Mouse (Mus musculus) splenic B cell, adult 2 months (primary cell): ENCODE measurements at regions not wholly inside any gene's neighbourhood (a gene's known extent, or its start where the extent isn't known, plus 50 kb on each side); places are given as distances from the start of the nearest gene placed in this dataset.

Experiments used
- DNase-seq: peaks from one replicate; pipeline ENCODE4 v3.0.0-alpha.2; 2011; ENCODE audit warnings: low read depth, low spot score
- H3K27me3 ChIP-seq: 2 replicates; pipeline ENCODE4 v1.6.1; 2012; ENCODE audit warnings: mild to moderate bottlenecking, low read length, moderate library complexity, mixed read lengths; ENCODE audit not compliant: control insufficient read depth, poor library complexity, insufficient read depth, severe bottlenecking
- H3K36me3 ChIP-seq: 2 replicates; pipeline ENCODE4 v1.6.1; 2012; ENCODE audit warnings: mild to moderate bottlenecking, low read length, moderate library complexity, mixed read lengths; ENCODE audit not compliant: control insufficient read depth, poor library complexity, insufficient read depth, severe bottlenecking

DNA sequence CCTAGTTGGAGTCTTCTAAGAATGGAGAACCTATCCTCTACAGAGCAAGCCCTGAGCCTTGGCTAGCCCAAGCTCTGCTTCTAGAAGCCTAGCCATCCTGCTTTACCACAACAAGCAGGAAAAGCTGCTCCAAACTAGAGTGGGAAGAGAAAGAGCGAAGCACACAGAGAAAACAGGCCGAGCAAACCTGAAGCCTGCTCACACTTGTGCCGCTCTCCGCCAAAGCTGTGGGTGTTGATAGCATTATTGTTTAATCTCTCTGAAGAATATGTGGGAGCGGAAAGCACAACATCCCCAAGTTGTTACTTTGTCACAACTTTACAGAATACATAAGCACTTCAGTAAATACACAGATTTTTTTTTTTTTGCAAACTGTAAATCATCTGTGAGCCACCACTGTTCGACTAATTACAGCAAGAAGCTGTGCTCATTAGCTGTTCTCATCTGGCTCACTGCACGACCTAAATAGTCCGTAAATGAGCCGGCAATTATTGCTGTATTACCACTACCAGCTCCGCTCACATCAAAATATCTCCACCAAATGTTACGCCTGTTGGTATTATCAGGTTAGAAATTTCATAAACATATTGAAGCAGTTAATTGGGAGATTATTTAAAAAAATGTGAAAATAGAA lies 224.6 kb upstream of the Prkd1 start:
- H3K27me3 ChIP-seq, result no peaks in the 10 kb centered on the region
- DNase-seq, result no peak
- H3K36me3 ChIP-seq, result no peaks in the 10 kb centered on the region

DNA sequence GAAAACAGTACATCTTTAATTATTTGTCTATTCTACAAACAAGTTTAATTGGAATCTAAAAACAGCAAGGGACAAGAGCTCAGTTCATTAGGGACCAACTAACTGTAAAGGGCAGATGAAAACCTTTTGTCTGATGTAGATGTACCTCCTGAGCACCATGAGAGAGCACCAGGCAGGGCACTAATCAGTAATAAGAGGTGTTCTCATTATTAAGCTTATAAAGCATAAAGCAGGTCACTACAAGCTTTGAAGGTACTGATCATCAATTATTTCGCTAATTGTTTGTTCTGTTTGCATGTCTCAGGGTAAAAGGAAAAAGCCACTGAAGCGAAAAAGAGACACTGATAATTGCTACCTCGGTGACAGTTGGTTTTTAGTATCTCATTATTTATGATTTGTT lies 202.7 kb upstream of the Prkd1 start:
- no peak for DNase-seq

DNA sequence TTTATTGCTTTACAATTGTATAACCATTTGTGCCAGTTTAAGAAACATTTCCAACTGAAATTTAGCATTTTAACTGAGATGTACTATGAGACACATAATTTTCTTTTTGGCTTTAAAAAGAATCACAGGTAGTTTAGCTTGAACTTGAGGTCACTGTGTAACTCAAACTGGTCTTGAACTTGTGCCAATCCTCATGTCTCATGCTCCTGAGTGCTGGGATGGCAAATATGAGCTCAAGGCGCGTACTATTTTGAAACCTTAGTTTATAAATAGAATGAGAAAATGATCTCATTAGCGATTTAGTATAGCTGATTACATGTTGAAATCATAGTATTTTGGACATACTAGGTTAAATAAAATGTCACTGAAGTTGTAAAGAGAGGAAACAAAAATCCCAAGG lies 199.1 kb upstream of the Prkd1 start:
- DNase-seq, result no peak
- Histone ChIP-seq H3K36me3 (no peaks in the 10 kb centered on the region), H3K27me3 (no peaks in the 10 kb centered on the region)

More for the DNA sequence above, 202.7 kb upstream of the Prkd1 start:
- Histone ChIP-seq H3K27me3 (no peaks in the 10 kb centered on the region), H3K36me3 (no peaks in the 10 kb centered on the region)

DNA sequence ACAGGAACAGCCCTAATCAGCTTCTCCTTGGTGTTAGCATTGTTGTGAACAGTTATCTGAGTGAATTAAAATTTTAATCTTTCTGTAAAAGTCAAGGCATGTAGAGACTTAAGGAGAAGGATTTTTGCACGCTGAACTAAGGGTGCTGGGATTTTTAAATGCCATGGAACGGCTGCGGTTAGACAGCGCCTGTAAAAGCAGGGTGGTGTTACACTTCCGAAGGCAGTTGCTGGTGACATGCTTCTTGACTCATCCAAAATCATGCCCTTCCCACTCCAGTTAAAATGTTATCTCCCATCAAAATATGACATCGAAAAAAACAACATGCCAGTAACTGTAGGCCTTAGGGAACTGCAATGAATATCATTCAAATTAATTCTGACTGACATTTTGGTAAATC lies 193.8 kb upstream of the Prkd1 start:
- Histone ChIP-seq H3K27me3 (no peaks in the 10 kb centered on the region; the same call in 1 of the 2 replicates), H3K36me3 (no peaks in the 10 kb centered on the region)

DNA sequence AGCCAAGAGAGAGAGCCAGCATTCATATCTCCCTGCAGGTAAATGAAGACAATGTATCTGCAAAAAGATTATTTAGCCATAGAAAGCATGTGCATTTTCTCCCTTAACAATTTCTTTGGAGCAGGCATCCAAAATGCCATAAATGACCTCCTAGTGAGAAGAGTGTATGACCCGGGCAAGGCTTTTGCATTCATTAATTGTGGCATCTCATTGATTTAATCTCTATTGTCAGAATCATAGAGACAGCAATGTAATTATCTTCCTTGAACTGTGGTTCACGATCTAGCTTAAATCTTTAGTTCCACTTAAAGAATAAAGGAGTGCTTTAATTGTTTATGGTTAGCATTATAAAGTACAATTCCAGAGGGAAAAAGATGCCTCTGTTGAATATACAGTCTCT lies 190.5 kb upstream of the Prkd1 start:
- Histone ChIP-seq H3K27me3 (no peaks in the 10 kb centered on the region; the same call in 1 of the 2 replicates), H3K36me3 (no peaks in the 10 kb centered on the region)
- no peak for DNase-seq

More for the DNA sequence above, 193.8 kb upstream of the Prkd1 start:
- no peak for DNase-seq

DNA sequence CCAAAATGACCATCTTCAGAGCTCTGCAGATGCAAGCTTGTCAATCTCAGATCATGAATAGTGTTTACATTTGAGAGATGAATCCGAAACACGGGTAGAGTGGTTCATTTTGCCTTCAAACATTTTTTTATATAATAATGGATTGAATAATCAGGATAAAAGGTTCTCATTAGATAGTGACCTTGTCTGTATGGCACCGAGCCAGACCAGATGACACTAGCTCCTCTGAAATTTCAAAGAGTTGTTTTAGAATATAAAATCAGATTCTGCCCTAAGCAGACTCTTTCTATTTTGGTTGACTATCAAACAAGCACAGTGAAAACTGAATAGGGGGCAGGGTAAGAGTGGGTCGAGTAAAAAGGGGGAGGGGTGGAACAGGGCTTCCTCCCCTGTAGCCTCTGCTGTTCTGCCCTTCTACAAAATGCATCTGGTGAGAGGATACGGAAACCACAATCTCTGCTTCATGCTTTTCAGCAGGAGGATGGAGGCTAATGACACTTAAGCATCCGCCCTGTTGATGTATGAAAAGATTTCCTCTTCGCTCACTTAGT lies 159.9 kb upstream of the Prkd1 start:
- DNase-seq, result no peak
- H3K36me3 ChIP-seq, result no peaks in the 10 kb centered on the region
- H3K27me3 ChIP-seq, result no peaks in the 10 kb centered on the region

DNA sequence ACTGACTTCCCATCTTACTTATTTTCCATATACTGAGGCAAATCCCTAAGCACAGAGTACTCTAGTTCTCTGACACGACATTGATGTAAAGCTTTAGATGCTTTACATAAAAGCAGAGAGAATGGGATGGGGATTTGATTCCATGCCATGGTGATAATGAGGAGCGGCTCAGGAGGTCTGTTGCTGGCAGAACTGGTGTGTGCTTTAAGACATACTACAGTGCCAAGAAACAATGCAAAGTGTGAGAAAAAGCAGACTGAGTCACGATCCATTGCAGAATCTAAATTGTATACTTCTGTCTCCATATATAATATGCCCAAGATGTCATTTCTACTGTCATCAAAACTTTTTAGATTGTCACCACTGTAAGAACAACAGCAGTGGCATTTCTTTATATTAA lies 155.5 kb upstream of the Prkd1 start:
- H3K27me3 ChIP-seq, result no peaks in the 10 kb centered on the region
- DNase-seq, result no peak
- H3K36me3 ChIP-seq, result no peaks in the 10 kb centered on the region

DNA sequence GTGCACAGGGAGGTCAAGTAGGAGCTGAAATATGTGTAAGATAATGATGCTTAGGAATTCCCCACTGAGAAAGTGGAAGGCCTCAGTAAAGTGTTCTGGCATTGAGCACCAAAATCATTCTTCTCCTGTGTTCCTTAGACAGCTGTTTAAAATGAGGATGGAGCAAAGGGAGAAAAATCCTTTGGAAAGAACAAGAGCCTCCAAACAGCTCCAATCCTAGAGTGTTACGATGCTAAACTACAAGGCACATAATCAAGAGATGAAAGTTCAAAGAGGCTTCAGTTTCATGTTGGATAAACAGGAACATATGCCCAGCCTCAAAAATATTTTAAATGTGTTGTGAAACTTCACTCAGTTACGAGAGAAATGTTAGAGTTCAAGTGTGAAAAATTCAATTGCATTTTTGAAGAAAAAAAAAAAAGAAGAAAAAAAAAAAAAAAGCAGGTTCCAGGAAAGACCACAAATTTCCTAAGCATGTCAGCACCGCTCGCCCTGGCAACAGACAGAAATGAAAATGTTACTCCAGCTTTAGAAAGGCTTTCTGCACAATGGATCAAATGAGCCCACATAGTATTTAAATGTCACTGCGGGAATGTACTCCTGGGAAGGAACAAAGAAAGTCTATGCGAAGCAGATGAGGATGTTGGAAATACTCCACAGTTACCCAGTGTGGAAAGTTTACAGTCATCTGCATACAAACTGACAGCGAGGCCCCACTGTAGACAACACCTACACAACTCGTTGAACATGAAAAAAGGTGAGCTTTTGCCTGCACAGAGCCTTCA lies 116.5 kb upstream of the Prkd1 start:
- Histone ChIP-seq H3K27me3 (no peaks in the 10 kb centered on the region), H3K36me3 (no peaks in the 10 kb centered on the region)
- no peak for DNase-seq

DNA sequence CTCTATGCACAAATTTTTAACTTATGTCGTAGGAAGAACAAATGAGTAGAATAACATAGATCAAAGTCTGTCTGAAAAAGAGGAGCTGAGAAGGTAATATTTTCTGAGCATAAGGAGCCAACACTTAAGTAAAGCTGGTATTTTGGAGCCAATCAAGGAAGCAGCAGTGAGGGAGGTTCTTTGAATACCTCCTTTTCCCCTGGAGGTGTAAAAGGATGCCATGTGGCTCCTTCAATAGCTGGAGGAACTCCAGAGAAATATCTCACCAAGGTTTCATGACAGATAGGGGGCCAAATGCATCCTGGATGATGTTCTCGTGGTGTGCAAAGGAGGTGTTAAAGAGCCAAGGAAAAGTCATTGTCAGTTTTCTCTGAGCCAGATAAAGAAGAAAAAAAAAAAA lies 115.6 kb upstream of the Prkd1 start:
- Histone ChIP-seq H3K27me3 (no peaks in the 10 kb centered on the region), H3K36me3 (no peaks in the 10 kb centered on the region)
- no peak for DNase-seq

DNA sequence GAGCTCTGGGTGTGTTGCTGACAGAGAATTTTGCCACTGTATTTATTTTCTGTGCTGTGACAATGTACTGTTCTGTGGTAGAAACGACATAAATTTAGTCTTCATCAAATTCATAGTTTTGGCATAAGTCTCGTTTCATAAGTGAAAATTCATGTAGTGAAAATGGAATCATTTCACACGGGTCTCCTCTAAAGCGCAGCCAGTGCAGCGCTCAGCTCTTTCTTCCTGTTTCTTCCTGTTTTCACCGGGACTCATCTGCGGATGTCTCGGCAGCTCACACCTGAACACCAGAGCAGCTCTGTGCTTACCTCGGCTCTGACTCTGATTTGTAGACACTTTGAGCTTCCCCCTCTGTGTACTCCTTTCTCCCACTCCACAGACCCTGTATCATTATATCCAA lies 85.2 kb upstream of the Prkd1 start:
- H3K36me3 ChIP-seq, result no peaks in the 10 kb centered on the region
- DNase-seq, result no peak
- H3K27me3 ChIP-seq, result no peaks in the 10 kb centered on the region

DNA sequence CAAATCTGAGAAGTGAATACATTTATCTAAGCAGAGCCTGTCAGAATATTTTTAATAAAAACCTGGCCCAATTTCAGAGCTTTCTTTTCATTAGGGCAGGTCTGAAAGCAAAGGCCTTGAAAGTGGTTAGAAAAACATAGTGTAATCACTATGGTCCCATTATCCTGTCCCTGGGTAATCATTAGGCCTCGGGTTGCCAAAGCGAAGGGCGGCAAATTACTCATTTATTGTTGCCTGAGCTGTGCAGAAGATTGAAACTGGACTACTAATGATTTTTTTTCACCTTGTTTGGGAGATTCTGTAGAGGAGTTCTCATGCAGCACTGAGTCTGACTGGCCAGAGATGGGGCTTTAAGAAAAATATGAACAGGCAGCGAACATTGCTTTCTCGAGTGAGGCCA lies 63.7 kb upstream of the Prkd1 start:
- Histone ChIP-seq H3K27me3 (no peaks in the 10 kb centered on the region), H3K36me3 (no peaks in the 10 kb centered on the region)
- no peak for DNase-seq

DNA sequence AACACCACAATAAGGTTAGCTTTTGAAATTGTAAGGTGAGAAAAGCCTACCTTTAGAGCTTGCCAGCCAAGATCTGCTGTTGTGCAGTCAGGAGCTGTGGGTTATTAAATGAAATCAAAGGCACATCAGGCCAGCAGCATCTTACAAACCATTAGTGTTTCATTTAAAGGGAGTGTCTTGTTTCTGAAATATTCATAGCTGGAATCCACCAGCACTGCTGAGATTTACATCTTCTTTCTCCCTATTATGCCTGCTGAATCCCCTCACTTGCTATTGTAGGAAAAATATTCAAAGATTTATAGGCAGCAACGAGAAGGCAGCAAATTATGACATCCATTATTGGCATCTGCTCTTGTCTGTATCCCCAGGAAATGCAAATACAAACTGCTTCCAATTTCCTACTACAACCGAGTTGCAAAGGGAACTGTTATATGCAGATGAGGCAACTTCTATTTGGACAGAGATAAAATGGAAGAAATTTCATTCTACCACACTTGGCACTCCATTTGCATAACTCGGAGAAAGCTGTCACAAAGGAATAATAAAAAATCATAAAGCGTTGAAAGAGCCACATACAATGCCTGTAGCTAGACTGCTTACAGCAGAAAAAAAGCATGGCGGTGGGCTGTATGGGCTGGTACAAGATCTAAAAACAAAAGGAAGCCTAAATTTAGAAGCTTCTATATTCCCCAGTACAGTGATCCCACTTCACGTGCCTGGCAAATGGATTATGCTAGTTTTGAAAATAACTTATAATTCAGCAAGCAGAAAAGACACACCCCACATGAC lies 60.3 kb upstream of the Prkd1 start:
- DNase-seq, result no peak
- H3K27me3 ChIP-seq, result no peaks in the 10 kb centered on the region
- H3K36me3 ChIP-seq, result no peaks in the 10 kb centered on the region

DNA sequence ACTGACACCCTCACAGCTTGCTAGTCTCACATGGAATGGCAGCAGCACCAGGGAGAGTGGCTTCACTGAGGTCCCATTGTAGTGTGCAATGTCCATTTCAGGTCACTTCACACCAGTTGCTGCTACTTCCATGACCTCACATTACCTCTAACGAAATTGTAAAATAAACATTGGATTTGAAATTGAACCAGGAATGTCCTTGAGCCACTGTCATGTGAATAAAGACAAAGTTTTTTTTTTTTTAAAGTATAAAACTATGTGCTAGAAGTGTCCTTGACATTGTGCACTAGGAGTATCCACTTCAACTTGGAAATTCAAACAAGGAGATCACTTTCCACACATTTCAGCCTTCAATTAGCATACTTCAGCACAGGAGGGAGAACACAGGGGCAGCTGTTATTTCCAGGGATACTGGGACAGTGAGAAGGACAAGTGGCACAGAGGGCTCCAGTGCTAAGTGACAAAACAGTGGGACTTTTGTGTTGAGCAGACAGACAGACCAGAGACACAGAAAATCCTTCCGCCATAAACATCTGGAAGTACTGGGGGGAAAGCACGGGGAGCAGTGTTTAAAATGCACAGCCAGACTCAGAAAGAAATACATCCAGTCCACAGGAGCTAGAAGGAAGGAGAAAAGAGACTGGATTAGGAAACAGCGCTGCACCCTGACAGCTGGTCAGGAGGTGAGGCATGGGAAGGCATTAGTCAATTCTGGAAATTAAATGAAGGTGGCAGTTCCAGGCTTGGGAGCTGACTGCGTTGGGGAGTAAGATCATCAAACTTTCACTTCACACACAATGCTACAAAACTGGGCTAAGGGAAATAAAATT lies 49.9 kb upstream of the Prkd1 start:
- DNase-seq, result no peak

More for the DNA sequence above, 49.9 kb upstream of the Prkd1 start:
- no peaks in the 10 kb centered on the region for H3K27me3 ChIP-seq
- H3K36me3 ChIP-seq, result no peaks in the 10 kb centered on the region
